Mouse (Mus musculus) heart, embryonic 14.5 days (tissue): Measurements from ENCODE around the gene Zfp42. TPM values are rescaled to one million over a fixed set of nuclear protein-coding genes. Genes with fewer than 3 reads are reported as not detected.
"Not testable (repeated sequence)": the region's sequence is repeated elsewhere in the genome, so short reads cannot be mapped to it uniquely, and the experiment has no call there.

Experiments
- ATAC-seq: fragments of 200-750 bp; cut with Nextera tagmentation; 2 replicates; pipeline ENCODE4 v1.8.0; 2017; ENCODE audit warnings: low read depth, moderate TSS enrichment; ENCODE audit not compliant: insufficient number of reproducible peaks, insufficient read depth, low FRiP score
- H3K27ac ChIP-seq, 2 experiments: fragments of 200-500 bp in 1 of 2; fragments of 300-500 bp in 1 of 2; sonication (generic) in 1 of 2; replicated peaks in 1 of 2; 2 replicates each; pipeline ENCODE4 v1.5.1; 2012 to 2014; ENCODE audit warnings: low read depth in 2 of 2, low read length in 2 of 2, control low read depth in 1 of 2, mild to moderate bottlenecking in 1 of 2, mixed read lengths in 1 of 2; ENCODE audit not compliant: control insufficient read depth in 1 of 2, insufficient read depth in 1 of 2
- H3K27me3 ChIP-seq: fragments of 300-500 bp; sonication (generic); 2 replicates; pipeline ENCODE4 v1.6.1; 2014; ENCODE audit warnings: mild to moderate bottlenecking, low read length, control low read depth; ENCODE audit not compliant: control insufficient read depth, insufficient read depth
- H3K36me3 ChIP-seq: fragments of 300-500 bp; sonication (generic); 2 replicates; pipeline ENCODE4 v1.6.1; 2014; ENCODE audit warnings: mild to moderate bottlenecking, control low read depth, low read length, mixed read lengths; ENCODE audit not compliant: control insufficient read depth, insufficient read depth
- H3K4me1 ChIP-seq, 2 experiments: fragments of 200-500 bp in 1 of 2; fragments of 300-500 bp in 1 of 2; sonication (generic) in 1 of 2; 2 replicates each; pipeline ENCODE4 v1.6.1; 2012 to 2014; ENCODE audit warnings: low read length in 2 of 2, control low read depth in 1 of 2, mixed read lengths in 1 of 2; ENCODE audit not compliant: control insufficient read depth in 2 of 2, insufficient read depth in 2 of 2
- H3K4me2 ChIP-seq: fragments of 300-500 bp; sonication (generic); 2 replicates; pipeline ENCODE4 v1.6.1; 2014; ENCODE audit warnings: mild to moderate bottlenecking, low read length
- H3K4me3 ChIP-seq, 2 experiments: fragments of 200-500 bp in 1 of 2; fragments of 300-500 bp in 1 of 2; sonication (generic) in 1 of 2; 2 replicates each; pipeline ENCODE4 v1.5.1; 2012 to 2014; ENCODE audit warnings: low read length in 2 of 2, mild to moderate bottlenecking in 2 of 2, control low read depth in 1 of 2, low read depth in 1 of 2, moderate library complexity in 1 of 2; ENCODE audit not compliant: control insufficient read depth in 1 of 2, insufficient read depth in 1 of 2
- H3K9ac ChIP-seq: fragments of 300-500 bp; sonication (generic); 2 replicates; pipeline ENCODE4 v1.6.1; 2014; ENCODE audit warnings: mild to moderate bottlenecking, low read length
- H3K9me3 ChIP-seq: fragments of 300-500 bp; sonication (generic); 2 replicates; pipeline ENCODE4 v1.6.1; 2016; ENCODE audit warnings: low read length, control low read depth; ENCODE audit not compliant: control insufficient read depth
- WGBS: fragments of 180-500 bp; shearing (Covaris S2); extraction: QIAGEN DNeasy Blood & Tissue Kit; methylation state at CpG from one replicate; pipeline ENCODE4 v1.1.7; 2014; 5-methylcytosine and 5-hydroxymethylcytosine counted together
- polyA plus RNA-seq: library from polyadenylated mRNA; unstranded; fragments of >200 nt; fragmentation: Nextera tagmentation; extraction: Ambion mirVana; gene quantifications from 2 replicates; pipeline ENCODE4 v1.2.1, GENCODE M21; 2014

Gene Zfp42
- polyA plus RNA-seq: not detected in 2 replicates

- Histone ChIP-seq H3K4me2 (peak within 1 kb of the TSS; percentile 38), H3K9me3 (0 out of 2 replicates have a peak, but pooled peaks cover 6% of the 10 kb centered on the region), H3K4me3 (no peak within 1 kb of the TSS), H3K27ac (no peak within 1 kb of the TSS), H3K36me3 (no peaks in the 10 kb centered on the region), H3K27me3 (no peaks in the 10 kb centered on the region), H3K4me1 (no peaks in the 10 kb centered on the region), H3K9ac (no peak within 1 kb of the TSS)
- ATAC-seq: no peak
- WGBS: 28% methylated on average over 14 of the region's 14 CpGs
Observed at GRCm38 (mm10) chr8:43306896-43307295, at the start of gene Zfp42. TSS of gene Zfp42 (minus strand) at chr8:43306980.

- Histone ChIP-seq H3K27ac (no peak overlapping the region), H3K4me1 (no peaks in the 10 kb centered on the region), H3K9ac (no peak overlapping the region), H3K4me3 (no peak overlapping the region), H3K36me3 (no peaks in the 10 kb centered on the region), H3K9me3 (no peaks in the 10 kb centered on the region), H3K27me3 (no peaks in the 10 kb centered on the region), H3K4me2 (no peak overlapping the region)
- 74% methylated on average over 12 of the region's 12 CpGs for WGBS
- ATAC-seq: no peak
Observed at GRCm38 (mm10) chr8:43356069-43356770, 49.4 kb upstream of the Zfp42 start.

- not testable (repeated sequence) for H3K27ac ChIP-seq, H3K27me3 ChIP-seq, H3K9ac ChIP-seq, H3K4me1 ChIP-seq, H3K9me3 ChIP-seq, H3K4me3 ChIP-seq, H3K36me3 ChIP-seq, H3K4me2 ChIP-seq, ATAC-seq
Observed at GRCm38 (mm10) chr8:43352241-43352640, 45.5 kb upstream of the Zfp42 start.

- ATAC-seq: no peak
Observed at GRCm38 (mm10) chr8:43338555-43338954, 31.8 kb upstream of the Zfp42 start.

GRCm38 (mm10) chr8:43333465-43333864 is 26.7 kb upstream of the Zfp42 start:
- Histone ChIP-seq H3K4me1 (no peaks in the 10 kb centered on the region), H3K36me3 (no peaks in the 10 kb centered on the region), H3K9ac (no peak overlapping the region), H3K27ac (no peak overlapping the region), H3K9me3 (no peaks in the 10 kb centered on the region), H3K27me3 (no peaks in the 10 kb centered on the region), H3K4me2 (no peak overlapping the region), H3K4me3 (no peak overlapping the region)
- 65% methylated on average over 4 of the region's 4 CpGs for WGBS
- no peak for ATAC-seq

More at GRCm38 (mm10) chr8:43338555-43338954, 31.8 kb upstream of the Zfp42 start:
- Histone ChIP-seq H3K27ac (no peak overlapping the region), H3K36me3 (no peaks in the 10 kb centered on the region), H3K9me3 (no peaks in the 10 kb centered on the region), H3K4me2 (no peak overlapping the region), H3K9ac (no peak overlapping the region), H3K4me3 (no peak overlapping the region), H3K27me3 (no peaks in the 10 kb centered on the region), H3K4me1 (no peaks in the 10 kb centered on the region)
- 76% methylated on average over 5 of the region's 5 CpGs for WGBS

- H3K27me3 ChIP-seq: no peaks in the 10 kb centered on the region
- H3K4me1 ChIP-seq: no peaks in the 10 kb centered on the region
- H3K4me3 ChIP-seq: no peak overlapping the region
- no peak overlapping the region for H3K27ac ChIP-seq
- no peaks in the 10 kb centered on the region for H3K36me3 ChIP-seq
- no peak overlapping the region for H3K9ac ChIP-seq
- H3K9me3 ChIP-seq: no peaks in the 10 kb centered on the region
- no peak for ATAC-seq
- no peak overlapping the region for H3K4me2 ChIP-seq
- WGBS: 87% methylated on average over 7 of the region's 7 CpGs
Observed at GRCm38 (mm10) chr8:43331657-43332056, 24.9 kb upstream of the Zfp42 start.

- Histone ChIP-seq H3K9ac (no peak overlapping the region), H3K36me3 (no peaks in the 10 kb centered on the region), H3K4me2 (no peak overlapping the region), H3K27me3 (no peaks in the 10 kb centered on the region), H3K9me3 (no peaks in the 10 kb centered on the region), H3K27ac (no peak overlapping the region), H3K4me1 (no peaks in the 10 kb centered on the region), H3K4me3 (no peak overlapping the region)
- ATAC-seq: no peak
- 82% methylated on average over 21 of the region's 21 CpGs for WGBS
Observed at GRCm38 (mm10) chr8:43329913-43330705, 23.3 kb upstream of the Zfp42 start.
